Mouse (Mus musculus): ENCODE results near the gene Serpinf2. TPM values are rescaled to one million over a fixed set of nuclear protein-coding genes. Genes with fewer than 3 reads are reported as not detected.
A peak's percentile ranks its signal among the peaks of the same experiment; 100 is the strongest.

Gene Serpinf2
- polyA plus RNA-seq, 1 experiment = 0.82 TPM

DNA sequence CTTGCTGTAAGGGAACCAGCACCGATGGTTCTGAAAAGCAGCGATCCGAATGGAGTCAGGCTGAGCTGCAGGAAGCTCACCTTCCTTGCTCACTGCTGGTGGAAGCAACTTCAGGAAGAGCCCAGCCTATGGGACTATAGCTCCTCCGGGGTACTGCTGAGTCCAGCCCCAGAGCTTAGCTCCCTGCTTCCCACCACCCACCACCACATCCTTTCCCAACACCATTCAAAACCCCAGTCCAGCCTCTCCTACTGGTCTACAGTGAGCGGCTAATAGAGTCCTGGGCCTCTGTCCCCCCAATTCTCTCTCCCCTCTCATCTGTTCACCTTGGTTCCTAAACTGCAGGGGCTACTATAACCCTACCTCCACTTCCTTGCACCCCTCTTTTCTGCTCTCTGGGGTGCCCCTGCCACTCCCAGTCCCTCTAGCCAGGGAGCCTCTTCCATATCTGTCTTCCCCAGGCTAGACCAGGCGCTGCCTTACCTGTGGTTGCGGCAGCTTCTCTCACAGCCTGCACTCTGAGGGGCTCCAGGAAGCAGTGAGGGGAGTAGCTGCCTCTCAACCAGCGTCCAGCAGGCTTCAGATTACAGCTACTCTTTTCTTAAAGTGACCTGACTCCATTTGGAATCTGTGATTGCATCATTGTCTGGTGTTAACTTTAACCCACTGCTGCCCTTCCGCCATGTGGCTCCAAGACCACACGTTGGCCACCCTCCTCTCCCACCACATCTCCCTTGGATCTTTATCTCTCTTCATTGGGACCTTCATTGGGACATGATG, 17.2 kb downstream of the Serpinf2 start, which contains the start of gene Serpinf1:
Gene Serpinf1, minus strand, starts transcription at position 689 of the 780 bp plus-strand sequence.
- TF ChIP-seq CTCF (IDR thresholded peaks at IDR 0.05; ENCODE audit: insufficient read depth, low read length) (no peak), POLR2A (IDR thresholded peaks at IDR 0.05; ENCODE audit: borderline replicate concordance, extremely low read depth, low read depth, low read length) (no peak)
- no peak for DNase-seq

DNA sequence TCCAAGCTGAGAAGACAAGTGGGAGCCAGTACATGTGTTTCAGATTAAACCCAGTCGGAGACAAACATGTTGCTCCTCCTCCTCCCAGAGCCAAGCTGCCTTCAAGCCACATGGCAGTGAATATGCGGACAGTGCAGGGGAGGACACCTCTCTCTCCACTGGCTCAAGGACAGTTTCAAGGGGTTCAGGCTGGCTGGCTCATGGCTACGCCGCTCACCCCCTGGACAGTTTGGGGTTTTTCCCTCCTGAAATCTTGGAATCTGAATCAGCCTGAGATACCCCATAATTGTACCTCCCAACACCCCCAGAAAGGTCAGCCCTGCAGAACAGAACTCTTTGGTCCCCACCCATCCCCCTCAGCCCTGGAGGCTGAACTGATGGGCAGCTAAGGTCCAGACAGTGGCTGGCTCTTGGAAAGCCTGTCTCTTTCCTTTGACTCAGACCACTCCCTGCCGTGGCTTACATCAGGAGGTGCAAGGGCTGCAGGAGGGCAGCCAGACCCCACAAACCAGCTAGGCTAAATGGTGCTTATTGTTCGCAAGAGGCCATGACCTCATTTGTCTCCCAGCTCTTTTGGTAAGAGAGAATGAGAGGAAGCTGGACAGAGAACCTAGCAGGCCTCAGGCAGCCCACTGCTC, 17.9 kb downstream of the Serpinf2 start:
- 60% methylated on average over 6 of the region's 6 CpGs for WGBS
- DNase-seq = no peak
- no peak overlapping the region for H3K4me3 ChIP-seq (replicated peaks; ENCODE audit: extremely low read depth, low read depth, low read length)
- no peaks in the 10 kb centered on the region for H3K4me1 ChIP-seq (ENCODE audit: control insufficient read depth, insufficient read depth, low read length)
- TF ChIP-seq CTCF (IDR thresholded peaks at IDR 0.05; ENCODE audit: insufficient read depth, low read length) = no peak
- TF ChIP-seq POLR2A (IDR thresholded peaks at IDR 0.05; ENCODE audit: borderline replicate concordance, extremely low read depth, low read depth, low read length) = no peak

More for the DNA sequence above, 17.2 kb downstream of the Serpinf2 start, which contains the start of gene Serpinf1:
- WGBS = 43% methylated on average over 10 of the region's 10 CpGs
- Histone ChIP-seq H3K4me3 (replicated peaks; ENCODE audit: extremely low read depth, low read depth, low read length) (no peak within 1 kb of the TSS), H3K4me1 (ENCODE audit: control insufficient read depth, insufficient read depth, low read length) (no peaks in the 10 kb centered on the region)

DNA sequence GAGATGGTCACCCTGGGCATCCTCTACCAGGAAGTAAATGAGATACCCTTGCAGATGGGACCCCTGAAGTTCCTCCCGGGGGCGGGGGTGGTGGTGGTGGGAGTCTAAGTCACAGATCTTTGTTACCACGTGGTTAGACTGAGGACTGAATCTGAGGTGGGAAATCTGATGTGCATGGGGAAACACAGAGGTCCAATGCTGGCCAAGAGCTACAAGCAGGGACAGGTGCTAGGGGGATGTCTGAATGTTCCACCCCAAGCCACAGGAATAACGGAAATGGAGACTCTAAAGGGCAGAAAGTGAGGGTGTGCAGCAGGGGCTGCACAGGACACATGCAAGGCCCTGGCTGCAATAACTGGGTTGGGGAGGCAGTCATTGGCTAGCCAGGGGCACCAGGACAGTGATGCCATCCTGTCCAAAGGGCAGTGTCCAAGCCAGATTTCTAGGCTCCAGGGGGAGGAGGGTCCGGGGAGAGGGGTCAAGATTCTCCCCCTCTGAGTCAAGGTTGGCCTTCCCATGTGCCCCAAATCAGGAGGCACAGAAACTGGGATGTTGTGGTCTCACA, 18.5 kb downstream of the Serpinf2 start:
- TF ChIP-seq CTCF (IDR thresholded peaks at IDR 0.05; ENCODE audit: insufficient read depth, low read length) = no peak
- no peak for TF ChIP-seq POLR2A (IDR thresholded peaks at IDR 0.05; ENCODE audit: borderline replicate concordance, extremely low read depth, low read depth, low read length)
- 64% methylated on average over 5 of the region's 5 CpGs for WGBS
- DNase-seq = no peak
- Histone ChIP-seq H3K4me3 (replicated peaks; ENCODE audit: extremely low read depth, low read depth, low read length) (no peak overlapping the region), H3K4me1 (ENCODE audit: control insufficient read depth, insufficient read depth, low read length) (no peaks in the 10 kb centered on the region)

DNA sequence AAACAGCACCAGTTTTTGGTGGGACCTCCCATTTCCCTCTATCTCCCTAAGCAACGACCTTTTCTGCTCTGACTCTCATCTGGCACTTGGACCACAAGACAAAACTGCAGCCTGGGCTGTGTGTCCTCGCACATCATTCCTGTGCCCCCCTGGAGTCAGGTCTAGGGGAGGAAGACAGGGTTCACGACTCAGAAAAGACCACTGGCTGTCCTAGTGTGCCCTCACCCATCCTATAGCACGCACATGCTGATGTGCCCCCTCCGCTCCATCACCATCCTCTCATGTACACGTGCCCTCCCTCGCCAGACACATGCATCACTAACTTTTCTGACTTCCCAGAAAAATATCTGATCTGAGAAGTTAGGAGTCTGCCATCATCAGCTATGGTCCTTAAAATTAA, 19.4 kb downstream of the Serpinf2 start:
- TF ChIP-seq POLR2A (IDR thresholded peaks at IDR 0.05; ENCODE audit: borderline replicate concordance, extremely low read depth, low read depth, low read length) (no peak), CTCF (IDR thresholded peaks at IDR 0.05; ENCODE audit: insufficient read depth, low read length) (no peak)
- WGBS = 85% methylated on average over 7 of the region's 7 CpGs
- Histone ChIP-seq H3K4me3 (replicated peaks; ENCODE audit: extremely low read depth, low read depth, low read length) (no peak overlapping the region), H3K4me1 (ENCODE audit: control insufficient read depth, insufficient read depth, low read length) (no peaks in the 10 kb centered on the region)
- DNase-seq = no peak

DNA sequence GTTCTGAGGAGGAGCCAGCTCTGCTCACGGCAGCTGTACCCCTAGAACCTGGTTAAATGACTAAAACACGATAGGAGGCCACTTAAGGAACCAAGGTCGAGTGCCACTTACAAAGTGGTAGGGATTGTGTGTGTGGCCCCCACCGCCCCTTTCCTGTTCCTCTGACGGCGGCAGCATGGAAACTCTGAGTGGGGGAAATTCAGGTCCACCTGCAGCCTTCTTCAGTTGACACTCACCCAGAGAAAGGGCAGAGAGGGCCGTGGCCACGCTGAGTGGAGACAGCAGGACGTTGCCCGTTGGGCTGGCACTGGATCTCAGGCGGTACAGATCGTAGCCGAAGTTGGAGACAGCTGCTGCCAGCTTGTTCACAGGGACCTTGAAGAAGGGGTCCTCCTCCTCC, 23.4 kb downstream of the Serpinf2 start:
- Histone ChIP-seq H3K4me1 (ENCODE audit: control insufficient read depth, insufficient read depth, low read length) (no peaks in the 10 kb centered on the region), H3K4me3 (replicated peaks; ENCODE audit: extremely low read depth, low read depth, low read length) (no peak overlapping the region)
- no peak for DNase-seq
- no peak for TF ChIP-seq POLR2A (IDR thresholded peaks at IDR 0.05; ENCODE audit: borderline replicate concordance, extremely low read depth, low read depth, low read length)
- no peak for TF ChIP-seq CTCF (IDR thresholded peaks at IDR 0.05; ENCODE audit: insufficient read depth, low read length)
- 68% methylated on average over 13 of the region's 13 CpGs for WGBS

DNA sequence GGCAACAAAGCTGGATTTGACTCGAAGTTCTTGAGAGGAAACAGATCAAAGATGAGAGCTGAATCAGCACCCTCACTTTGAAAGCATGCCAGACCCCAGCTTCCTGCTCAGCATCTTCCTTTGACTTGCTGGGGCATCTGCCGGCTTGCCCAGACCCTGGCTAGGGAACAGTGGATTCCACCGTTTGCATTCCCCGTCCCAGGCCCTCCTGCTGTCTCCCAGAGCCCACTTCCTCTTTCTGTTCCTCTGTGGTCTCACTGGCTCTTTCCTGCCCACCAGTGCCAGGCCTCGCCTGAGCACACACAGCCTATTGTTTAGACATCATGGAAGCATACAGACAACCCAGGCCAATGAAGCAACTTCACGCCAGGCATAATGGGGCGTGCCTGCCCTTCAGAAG, 24.3 kb downstream of the Serpinf2 start:
- TF ChIP-seq CTCF (IDR thresholded peaks at IDR 0.05; ENCODE audit: insufficient read depth, low read length) (no peak), POLR2A (IDR thresholded peaks at IDR 0.05; ENCODE audit: borderline replicate concordance, extremely low read depth, low read depth, low read length) (no peak)
- WGBS = 28% methylated on average over 7 of the region's 7 CpGs
- no peak for DNase-seq
- no peaks in the 10 kb centered on the region; the same call in 1 of the 2 replicates for H3K4me1 ChIP-seq (ENCODE audit: control insufficient read depth, insufficient read depth, low read length)
- no peak overlapping the region for H3K4me3 ChIP-seq (replicated peaks; ENCODE audit: extremely low read depth, low read depth, low read length)

DNA sequence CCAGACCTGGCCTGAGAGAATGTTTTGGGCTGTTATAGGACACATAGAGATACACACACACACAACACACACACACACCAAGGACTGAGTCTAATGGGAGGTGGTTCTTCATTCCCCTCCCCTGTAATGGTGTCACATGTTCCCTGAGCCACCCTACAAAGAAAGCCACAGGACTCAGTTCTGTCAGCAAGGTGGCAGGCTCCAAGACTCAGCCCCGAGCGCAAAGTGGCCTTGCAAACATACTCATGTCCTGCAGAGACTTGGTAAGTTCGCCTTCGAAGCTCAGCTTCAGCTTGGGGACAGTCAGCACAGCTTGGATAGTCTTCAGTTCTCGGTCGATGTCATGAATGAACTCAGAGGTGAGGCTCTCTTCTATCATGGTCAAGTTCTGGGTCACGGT, 28.8 kb downstream of the Serpinf2 start:
- 79% methylated on average over 7 of the region's 7 CpGs for WGBS
- no peak overlapping the region for H3K4me3 ChIP-seq (replicated peaks; ENCODE audit: extremely low read depth, low read depth, low read length)
- TF ChIP-seq POLR2A (IDR thresholded peaks at IDR 0.05; ENCODE audit: borderline replicate concordance, extremely low read depth, low read depth, low read length) (no peak), CTCF (IDR thresholded peaks at IDR 0.05; ENCODE audit: insufficient read depth, low read length) (no peak)
- no peak for DNase-seq
- no peaks in the 10 kb centered on the region; the same call in 1 of the 2 replicates for H3K4me1 ChIP-seq (ENCODE audit: control insufficient read depth, insufficient read depth, low read length)

DNA sequence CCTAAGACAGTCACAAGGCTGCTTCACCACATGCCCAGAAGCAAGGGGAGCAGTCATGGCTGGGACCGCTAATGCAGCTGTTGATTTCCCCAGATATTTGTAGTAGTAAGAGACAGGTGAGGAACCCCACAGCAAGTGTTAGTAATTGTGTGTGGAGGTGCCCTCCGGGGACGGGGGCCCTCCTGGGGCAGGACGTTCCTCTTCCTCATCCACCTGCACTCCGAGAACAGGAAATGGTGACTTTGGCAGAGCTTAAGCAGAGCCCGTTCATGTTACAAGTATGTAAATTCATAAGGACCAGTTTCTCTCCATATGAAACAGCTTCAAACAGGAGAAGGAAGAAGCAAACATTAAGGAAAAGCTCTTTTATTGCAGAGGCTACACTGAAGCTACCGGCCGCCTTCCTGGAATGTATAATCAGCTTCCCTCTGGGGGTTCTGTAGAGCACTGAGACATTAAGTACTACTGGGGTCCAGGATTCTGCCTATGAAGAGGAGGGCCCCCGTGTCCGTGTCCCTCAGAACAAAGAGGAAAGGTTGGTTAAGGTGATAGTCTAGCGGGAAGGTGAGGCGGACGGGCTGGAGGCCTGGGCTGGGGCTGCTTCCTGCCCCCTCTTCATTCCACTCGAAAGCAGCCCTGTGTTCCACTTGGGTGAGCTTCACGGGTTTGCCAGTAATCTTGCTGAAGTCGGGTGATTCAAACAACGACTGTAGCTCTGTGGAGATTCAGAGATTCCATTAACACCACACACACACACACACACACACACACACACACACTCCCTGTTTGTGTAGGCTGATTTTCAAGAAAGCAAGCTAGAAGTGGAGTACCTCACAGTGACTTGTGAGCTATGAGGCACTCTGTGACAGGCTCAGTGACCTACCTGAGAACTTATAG, 29.5 kb downstream of the Serpinf2 start:
- 46% methylated on average over 17 of the region's 17 CpGs for WGBS
- Histone ChIP-seq H3K4me3 (replicated peaks; ENCODE audit: extremely low read depth, low read depth, low read length) (no peak overlapping the region), H3K4me1 (ENCODE audit: control insufficient read depth, insufficient read depth, low read length) (no peaks in the 10 kb centered on the region; the same call in 1 of the 2 replicates)
- no peak for DNase-seq
- TF ChIP-seq CTCF (IDR thresholded peaks at IDR 0.05; ENCODE audit: insufficient read depth, low read length) = no peak
- no peak for TF ChIP-seq POLR2A (IDR thresholded peaks at IDR 0.05; ENCODE audit: borderline replicate concordance, extremely low read depth, low read depth, low read length)

DNA sequence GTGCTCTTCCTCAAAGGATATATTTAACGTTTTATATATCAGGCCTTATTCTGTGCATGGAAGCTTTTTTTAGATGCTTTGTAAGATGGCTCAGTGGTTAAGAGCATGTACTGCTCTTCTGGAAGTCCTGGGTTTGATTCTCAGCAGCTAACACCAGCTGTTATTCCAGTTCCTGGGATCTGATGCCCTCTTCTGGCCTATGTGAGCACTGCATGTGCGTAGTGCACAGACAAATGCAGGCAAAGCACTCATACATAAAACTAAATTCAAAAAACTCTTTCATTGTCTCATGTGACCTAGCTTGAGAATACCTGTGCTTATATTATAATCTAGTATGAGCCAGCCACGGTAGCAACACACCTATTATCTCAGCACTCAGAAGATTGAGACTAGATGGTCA, 32.5 kb downstream of the Serpinf2 start:
- TF ChIP-seq POLR2A (IDR thresholded peaks at IDR 0.05; ENCODE audit: borderline replicate concordance, extremely low read depth, low read depth, low read length) (no peak), CTCF (IDR thresholded peaks at IDR 0.05; ENCODE audit: insufficient read depth, low read length) (peak; percentile 65)
- Histone ChIP-seq H3K4me1 (ENCODE audit: control insufficient read depth, insufficient read depth, low read length) (peaks cover 5% of the 10 kb centered on the region; the same call in 1 of the 2 replicates), H3K4me3 (replicated peaks; ENCODE audit: extremely low read depth, low read depth, low read length) (no peak overlapping the region)
- peak; percentile 60 for DNase-seq
- 53% methylated on average over 3 of the region's 3 CpGs for WGBS
